Mouse (Mus musculus) frontal cortex, postnatal 10 days (tissue): ENCODE results near the gene Rgl1.
"Not testable (repeated sequence)": the region's sequence is repeated elsewhere in the genome, so short reads cannot be mapped to it uniquely, and the experiment has no call there.

Source experiments
- DNase-seq, 2 experiments: peaks; one replicate each; pipeline ENCODE4 v3.0.0; 2022; ENCODE audit warnings: low spot score in 2 of 2, mixed read lengths in 1 of 2

The Rgl1 gene

DNA sequence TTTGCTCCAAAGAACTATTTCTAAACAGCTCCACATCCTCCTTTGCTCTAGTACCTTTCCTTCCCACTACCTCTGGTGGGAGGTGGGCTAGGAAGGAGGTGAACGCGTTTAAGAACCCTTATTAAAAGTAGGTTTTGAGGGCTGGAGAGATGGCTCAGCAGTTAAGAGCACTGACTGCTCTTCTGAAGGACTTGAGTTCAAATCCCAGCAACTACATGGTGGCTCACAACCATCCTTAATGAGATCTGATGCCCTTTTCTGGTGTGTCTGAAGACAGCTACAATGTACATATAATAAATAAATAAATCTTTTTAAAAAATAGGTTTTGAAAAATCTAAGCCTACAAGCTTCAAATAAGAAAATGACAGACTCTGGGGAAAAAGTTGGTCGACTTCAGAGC, 19.3 kb upstream of the Rgl1 start:
- not testable (repeated sequence) for DNase-seq

- no peak for DNase-seq
These were observed 18.5 kb upstream of the Rgl1 start for GRCm38 (mm10) chr1:152784620-152785019.

DNA sequence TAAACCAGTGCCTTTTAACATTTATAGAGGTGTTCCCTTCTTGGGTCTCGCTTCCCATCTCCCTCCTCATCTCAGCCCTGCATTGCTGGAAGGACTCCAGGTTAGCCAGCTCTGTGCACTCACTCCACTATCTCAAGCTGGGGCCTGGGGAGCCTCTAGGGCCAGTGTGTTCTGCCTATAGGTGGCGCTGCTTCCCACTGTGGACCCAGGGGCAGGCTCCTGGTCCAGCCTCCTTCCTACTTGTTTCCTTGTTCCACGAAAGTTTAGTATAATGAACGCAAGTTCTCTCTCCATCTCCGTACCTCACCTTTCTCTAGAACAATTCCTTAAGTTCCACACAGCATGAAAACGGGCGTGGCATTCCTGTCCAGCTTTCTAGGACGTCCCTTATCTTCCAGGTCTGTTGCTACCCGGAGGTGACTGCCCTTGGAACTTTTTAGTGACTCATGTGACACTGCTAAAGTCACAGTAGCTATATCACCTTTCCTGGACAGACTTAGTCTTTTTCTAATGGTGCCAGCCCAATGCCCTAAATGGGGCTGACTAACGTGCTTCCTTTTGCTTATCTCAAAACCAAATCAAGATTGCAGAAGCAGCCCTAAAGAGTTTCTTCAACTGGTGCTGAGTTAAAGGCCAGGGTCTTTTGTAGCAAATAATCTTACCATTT, 13.1 kb upstream of the Rgl1 start:
- peak in 1 of 2 experiments; percentile 52 for DNase-seq

DNA sequence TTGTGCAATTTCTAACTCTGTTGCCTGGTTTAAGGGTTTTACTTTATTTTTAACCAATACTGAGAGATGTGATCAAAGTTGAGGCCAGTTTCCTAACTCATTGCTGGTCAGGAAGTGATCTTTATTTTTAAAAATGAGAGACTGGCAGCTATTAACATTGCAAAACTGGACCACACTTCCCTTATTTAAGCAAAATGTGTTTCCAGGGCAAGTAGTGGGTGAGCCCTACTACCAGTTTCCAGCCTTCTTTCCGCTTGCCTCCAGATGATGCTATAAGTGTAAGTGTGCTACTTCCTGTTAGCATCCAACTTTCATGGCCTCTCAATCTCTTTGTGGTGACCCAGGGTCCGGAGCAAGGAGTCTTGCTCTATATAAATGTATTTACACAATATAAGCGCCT, 8.4 kb upstream of the Rgl1 start:
- DNase-seq, result not testable (repeated sequence)

DNA sequence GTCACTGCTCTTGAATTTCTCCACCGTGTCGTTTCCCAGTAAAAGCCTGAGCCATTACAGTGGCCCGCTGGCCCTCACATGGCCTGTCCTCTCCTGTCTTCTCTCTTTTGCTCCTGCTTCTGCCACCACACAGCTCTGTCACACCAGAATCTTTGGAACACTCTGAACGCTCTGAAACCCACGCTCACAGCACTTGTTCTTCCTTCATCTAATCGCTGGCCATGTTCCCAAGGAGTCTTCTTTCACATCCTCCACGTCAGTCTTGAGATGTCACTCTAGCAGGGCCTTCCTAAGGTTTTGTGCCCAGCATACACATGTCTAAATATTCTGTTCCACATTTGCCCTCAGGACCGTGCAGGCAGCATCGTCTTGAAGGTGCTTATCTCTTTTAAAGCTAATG, 4.9 kb upstream of the Rgl1 start:
- DNase-seq, result no peak

DNA sequence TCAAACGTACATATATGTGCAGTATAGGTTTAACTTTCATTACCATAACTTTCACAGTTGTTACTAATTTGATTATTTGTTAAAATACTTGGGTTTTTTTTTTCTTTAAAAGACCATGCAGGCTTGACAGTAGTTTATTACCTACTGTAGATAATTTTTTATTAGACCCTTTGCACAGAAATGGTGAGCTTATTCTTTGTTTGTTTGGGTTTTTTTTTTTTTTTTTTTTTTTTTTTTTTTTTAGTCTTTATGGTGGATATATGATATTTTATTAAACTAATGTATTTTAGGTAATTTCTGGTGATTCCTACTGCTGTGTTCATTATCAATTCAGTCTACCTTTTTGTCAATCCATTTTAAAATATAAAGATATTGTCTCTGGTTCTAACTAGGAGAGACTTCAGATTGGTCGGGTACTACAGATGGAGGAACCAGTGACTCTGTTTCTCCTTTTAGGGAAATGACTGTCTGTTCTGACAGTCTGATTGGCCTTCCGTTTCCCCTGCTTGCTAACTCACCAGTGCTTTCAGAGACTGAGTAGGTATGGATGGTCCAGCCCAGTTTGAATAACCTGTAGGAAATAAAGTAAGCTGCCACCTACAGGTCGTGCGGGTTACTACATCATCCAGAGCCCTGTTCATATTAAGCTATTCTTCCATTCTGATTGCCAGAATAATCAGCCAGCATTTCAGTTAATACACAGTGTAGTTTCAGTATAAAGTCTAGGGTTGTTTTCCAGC, 1.8 kb upstream of the Rgl1 start:
- peak; percentile 72 to 77 for DNase-seq

DNA sequence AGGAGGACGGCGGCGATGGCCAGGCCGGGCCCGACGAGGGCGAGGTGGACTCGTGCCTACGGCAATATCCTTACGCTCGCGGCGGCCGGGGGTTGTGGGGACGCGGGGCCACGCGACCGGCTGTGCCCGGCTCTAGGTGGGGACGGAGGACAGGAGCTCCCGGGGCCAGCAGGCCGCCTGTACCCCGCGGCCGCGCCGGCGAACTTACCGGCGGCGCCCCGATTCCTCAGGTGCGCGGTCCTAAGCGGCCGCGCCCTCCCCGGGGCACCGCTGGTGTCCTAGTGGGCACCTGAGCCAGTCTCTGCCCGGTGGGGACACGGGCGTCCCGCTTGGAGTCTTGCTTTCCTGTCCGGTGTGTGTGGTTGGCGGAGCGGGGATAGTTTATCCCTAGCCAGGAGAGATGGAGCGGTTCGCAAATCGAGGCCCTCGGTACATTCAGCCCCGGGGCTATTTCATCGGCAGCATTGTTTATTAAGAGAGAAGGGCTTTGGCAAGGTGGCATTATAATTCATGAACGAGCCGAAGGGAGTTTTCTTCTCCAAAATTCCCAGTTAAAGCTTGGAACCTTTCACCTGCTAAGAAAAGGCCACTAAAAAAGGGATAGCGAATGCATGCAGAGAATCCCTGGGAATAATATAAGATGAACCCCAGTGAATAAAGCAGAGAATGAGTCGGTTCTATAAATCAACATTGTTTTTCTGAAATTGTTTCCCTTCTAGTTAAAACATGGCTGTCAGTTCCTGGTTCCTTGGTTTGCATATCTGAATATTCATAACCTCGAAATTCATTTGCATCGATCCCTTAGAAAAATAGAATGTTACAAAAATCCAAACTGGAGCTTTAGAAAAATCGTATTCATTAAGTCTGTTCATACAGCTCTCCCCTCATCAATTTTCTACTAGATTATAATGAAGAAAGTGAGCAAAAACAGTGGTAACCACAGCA, 925 bp upstream of the Rgl1 start:
- peak; percentile 28 to 38 for DNase-seq

DNA sequence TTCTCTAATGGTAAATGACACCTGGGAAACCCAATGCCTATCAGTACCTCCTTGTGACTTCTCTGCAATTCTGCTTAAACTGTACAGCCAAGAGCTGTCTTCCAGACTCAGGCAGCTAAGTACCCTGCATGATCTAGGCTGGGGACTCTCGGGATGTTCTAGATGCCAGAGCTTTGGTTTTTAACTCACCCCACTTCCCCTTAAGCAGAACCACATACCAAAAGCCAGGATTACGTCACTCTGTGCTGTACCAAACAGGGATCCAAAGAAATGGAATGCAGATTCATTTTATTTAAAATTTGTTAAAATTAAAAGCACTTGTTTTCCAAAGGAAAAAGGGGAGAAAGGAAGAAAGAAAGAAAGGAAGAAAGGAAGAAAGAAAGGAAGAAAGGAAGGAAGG, 4.4 kb downstream of the Rgl1 start:
- no peak for DNase-seq

DNA sequence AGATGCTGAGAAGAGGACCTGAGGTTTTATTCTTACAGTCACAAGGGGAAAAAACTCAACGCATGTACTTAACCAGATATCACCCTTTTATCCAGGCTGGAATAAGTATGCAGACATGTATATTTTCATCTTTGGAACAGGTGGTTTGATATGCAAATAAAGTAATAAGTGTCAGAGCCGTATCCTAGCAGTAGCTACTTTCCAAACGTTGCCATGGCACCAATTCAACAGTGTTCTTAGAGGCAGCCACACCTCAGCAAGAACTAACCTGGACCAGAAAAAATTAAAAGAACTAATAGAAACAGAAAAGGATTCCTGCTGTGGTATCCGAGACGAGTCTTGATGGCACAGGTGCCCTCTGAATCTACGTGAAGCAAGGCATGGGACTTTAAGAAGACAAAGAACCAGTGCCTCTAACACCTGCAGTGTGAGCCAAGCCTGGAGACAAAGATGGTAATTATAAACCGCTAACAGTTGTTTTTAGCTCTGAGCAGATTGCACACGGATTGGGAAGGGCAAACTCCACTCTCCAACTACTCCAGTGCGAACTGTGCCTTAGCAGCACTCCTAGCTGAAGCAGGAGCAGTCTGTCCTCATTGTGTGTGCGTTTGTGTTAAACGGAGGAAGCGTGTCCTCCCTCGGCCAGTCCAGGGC, 15.7 kb downstream of the Rgl1 start, which contains the start of gene Apobec4:
Apobec4 (plus strand) TSS at position 240 of the 654 bp plus-strand sequence.
- peak; percentile 24 to 32 for DNase-seq

GRCm38 (mm10) chr1:152749276-152749675, 16.9 kb downstream of the Rgl1 start:
- DNase-seq, result no peak

DNA sequence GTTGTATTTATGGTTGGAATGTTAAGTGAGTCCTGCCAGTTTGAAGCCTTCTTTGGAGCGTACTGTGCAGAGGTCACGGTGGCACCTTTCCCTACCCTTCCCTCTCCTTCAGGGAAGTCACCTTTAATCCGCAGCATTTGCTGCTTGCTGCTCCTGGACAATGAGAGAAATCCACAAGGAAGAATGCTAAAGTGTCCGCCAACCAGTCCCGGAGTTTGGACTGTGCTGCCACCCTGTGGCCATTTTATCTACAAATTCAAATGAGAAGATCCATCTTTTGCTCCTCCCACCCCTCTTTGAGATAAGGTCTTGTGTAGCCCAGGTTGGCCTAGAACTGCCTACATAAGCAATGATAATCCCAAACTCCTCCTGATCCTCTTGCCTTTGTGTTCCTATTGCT, 19.7 kb downstream of the Rgl1 start:
- DNase-seq, result peak; percentile 46 to 80

- no peak for DNase-seq
These were observed 22.9 kb downstream of the Rgl1 start for GRCm38 (mm10) chr1:152743095-152743826.

GRCm38 (mm10) chr1:152739374-152739773, 26.8 kb downstream of the Rgl1 start:
- DNase-seq, result no peak

DNA sequence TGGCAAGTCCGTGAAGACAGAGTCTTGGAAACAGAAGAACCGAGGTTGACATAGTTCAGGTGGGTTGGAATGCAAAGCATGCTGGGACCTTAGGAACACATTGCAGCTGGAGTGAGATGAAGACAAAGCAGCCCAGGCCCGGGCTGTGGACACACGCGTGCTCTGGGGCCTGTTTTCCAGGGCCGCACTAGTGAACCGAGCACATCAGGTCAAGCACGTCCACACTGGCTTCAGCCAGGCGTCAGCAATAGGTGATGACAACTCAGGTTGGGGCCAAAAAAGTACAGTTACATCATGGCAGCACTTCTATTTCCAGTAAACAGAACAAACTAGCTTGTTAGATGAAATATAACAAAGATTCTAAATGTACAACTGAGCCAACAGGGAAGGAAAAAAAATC, 27.4 kb downstream of the Rgl1 start:
- no peak for DNase-seq

GRCm38 (mm10) chr1:152727604-152728236, 38.4 kb downstream of the Rgl1 start:
- DNase-seq, result no peak

DNA sequence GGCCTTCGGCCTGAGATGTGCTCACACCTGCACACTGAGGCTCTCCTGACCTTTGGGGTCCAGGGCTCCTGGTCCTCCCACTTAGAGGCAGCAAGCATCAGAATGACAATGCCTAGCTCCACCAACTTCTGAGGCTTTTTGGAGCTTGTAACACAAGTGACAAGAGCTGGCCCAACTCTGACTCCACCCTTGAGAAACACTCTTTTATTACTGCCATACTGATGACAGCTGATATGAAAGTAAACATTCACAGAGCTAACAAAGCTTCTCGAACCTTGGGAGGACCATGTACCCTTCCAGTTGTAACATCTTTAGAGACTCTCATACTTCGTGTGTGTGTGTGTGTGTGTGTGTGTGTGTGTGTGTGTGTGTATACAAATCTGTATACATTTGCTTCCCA, 40.1 kb downstream of the Rgl1 start:
- no peak for DNase-seq

DNA sequence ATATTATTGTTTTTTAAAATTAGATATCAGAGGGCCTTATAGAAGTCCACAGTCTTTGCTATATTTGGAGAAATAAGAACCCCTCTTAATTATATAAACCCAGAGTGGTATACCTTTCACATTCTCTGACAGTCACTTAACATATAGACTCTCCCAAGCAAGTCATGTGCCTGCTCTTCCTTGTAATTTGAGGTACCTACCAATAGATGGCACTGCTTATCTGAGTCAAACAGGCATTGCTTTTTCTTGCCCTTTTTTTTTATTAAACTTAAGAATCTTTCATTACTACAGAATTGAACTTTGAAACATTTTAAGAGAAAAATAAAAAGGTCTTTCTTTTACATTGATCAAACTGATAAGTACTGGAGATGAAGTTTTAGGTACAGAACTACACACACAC, 41.9 kb downstream of the Rgl1 start:
- no peak for DNase-seq

- no peak for DNase-seq
These were observed 44.5 kb downstream of the Rgl1 start for GRCm38 (mm10) chr1:152721535-152722198.

DNA sequence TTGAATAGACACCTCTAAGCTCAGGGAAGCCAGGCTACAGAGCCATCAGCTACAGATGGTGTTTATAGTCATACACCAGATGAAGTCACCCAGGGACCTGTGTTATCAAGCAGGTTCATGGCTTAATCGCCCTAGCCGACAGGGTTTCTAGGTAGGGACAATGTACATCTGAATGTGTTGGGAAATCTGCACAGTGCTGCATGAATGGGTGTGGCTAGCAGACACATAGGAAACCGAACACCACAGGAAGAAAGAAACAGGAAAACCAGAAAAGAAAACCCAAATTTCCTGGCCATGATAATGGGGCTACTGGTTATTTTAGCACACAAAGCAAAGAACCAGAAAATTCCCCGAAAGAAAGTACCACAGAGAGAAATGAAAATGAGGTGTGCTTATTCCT, 45.2 kb downstream of the Rgl1 start:
- DNase-seq, result no peak

- DNase-seq, result no peak
These were observed 48.0 kb downstream of the Rgl1 start for GRCm38 (mm10) chr1:152718200-152718599.
